Mouse (Mus musculus) frontal cortex, adult (tissue): Measurements from ENCODE around the gene Ptprd.

ENCODE experiments used
- ATAC-seq: cut with Nextera tagmentation; 2 replicates; pipeline ENCODE4 v1.9.2; 2017; ENCODE audit warnings: mild to moderate bottlenecking, moderate library complexity, mixed read lengths; ENCODE audit not compliant: low TSS enrichment

Ptprd gene

DNA sequence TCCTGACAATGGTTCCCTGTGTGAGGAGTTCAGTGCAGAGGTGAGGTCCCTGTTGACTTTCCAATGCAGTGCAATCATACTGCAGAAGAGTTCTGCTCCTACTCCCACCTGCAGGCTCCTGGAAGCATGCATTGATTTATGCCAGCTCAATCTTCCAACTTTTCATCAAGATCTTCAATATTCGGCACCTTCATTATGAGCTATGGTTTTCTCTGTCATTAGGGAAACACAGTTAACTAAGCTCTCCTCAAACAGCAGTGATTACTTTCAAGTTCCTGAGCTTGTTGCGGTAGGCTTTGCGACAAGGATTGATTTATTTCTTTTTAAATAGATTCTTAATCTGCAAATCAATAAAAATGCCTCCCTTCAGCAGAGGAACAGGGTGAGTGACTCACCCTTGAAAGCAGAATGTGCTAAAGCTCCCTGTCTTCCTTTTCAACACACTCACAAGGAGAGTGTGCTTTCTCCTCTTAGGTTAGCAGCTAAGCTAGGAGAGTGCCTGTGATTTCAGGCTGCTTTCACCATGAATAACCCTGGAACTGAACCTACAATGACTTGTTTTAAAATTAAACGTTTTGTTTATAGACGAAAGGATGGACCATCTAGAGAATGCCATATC is 1298.1 kb downstream of the Ptprd start:
- no peak for ATAC-seq

GRCm38 (mm10) chr4:76901692-76902091 is 1310.1 kb downstream of the Ptprd start:
- ATAC-seq, result no peak

GRCm38 (mm10) chr4:76889669-76890068 is 1322.1 kb downstream of the Ptprd start:
- no peak for ATAC-seq

DNA sequence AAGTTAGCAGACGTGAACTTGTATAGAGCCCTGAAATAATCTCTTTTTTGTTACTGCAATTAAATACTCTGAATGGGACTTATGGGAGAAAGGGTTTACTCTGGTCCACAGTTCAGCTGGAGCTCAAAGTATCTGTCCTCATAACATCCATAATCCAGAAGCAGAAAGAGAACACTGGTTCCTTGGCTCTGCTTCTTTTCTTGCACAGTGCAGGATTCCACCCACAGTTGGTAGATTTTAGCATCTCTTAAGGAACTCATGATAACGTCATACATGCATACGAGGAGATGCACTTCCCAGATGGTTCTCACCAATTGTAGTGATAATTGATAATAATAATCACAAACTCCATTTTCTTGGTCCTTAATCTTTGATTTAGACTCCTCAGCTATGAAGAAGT is 1330.2 kb downstream of the Ptprd start:
- ATAC-seq, result peak; percentile 86

DNA sequence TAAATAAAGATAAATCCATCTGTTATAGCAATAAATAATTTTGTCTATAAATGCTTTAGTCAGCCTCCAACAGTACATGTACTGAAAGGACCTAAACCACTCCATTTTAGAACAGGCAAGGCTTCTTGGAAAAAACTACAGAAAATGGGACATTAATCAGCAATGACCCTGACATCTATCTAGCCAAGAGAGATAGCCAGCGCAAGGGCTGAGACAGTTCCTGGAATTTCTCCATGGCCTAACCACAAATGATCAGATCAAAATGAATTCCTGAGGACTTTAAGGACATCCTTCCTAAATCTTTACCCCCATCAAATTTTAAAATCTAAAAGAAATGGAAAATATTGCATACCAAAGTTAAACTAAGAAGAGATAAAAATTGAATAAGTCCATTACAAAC is 1340.8 kb downstream of the Ptprd start:
- ATAC-seq, result no peak

- no peak for ATAC-seq
Observed at GRCm38 (mm10) chr4:76865585-76865984, 1346.2 kb downstream of the Ptprd start.

GRCm38 (mm10) chr4:76846265-76846664 is 1365.5 kb downstream of the Ptprd start:
- ATAC-seq, result no peak

DNA sequence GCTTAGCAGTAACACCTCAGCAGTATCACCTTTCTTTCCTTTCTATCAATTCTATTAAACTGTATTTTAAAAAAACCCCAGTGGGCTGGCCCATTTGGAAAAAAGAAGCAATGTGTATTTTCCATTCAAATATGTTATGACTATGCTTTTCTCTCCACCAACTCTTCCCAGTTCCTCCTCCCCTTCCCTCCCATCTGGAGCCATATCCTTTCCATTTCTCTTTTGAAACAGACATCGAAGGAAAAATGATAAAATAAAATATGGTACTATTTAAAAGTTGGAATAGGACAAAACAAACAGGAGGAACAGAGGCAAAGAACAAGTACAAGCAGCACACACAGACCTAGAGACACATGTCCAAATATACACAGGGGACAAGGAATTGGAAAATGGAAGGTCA is 1372.7 kb downstream of the Ptprd start:
- ATAC-seq, result no peak

GRCm38 (mm10) chr4:76812138-76812537 is 1399.6 kb downstream of the Ptprd start:
- 0 out of 2 replicates have a peak, but pooled peaks have one; percentile 47 for ATAC-seq

DNA sequence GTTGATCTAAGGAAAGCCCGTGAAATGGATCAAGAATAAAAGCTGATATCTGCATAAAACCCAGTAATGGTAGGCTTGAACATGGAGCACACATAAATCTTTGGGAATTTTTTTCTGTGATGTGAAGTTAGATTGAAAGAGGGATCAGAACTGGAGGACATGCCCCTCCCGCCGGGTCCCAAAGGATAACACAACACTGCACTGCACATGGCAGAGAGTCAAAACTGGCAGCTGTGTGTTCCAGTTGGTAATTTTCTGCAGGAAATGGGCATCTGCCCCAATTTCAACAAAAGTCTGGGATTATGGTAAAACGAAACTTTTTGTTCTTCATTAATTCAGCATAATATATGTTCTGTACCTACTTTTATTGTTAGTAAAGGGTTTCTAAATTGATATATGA is 1409.1 kb downstream of the Ptprd start:
- ATAC-seq, result no peak

DNA sequence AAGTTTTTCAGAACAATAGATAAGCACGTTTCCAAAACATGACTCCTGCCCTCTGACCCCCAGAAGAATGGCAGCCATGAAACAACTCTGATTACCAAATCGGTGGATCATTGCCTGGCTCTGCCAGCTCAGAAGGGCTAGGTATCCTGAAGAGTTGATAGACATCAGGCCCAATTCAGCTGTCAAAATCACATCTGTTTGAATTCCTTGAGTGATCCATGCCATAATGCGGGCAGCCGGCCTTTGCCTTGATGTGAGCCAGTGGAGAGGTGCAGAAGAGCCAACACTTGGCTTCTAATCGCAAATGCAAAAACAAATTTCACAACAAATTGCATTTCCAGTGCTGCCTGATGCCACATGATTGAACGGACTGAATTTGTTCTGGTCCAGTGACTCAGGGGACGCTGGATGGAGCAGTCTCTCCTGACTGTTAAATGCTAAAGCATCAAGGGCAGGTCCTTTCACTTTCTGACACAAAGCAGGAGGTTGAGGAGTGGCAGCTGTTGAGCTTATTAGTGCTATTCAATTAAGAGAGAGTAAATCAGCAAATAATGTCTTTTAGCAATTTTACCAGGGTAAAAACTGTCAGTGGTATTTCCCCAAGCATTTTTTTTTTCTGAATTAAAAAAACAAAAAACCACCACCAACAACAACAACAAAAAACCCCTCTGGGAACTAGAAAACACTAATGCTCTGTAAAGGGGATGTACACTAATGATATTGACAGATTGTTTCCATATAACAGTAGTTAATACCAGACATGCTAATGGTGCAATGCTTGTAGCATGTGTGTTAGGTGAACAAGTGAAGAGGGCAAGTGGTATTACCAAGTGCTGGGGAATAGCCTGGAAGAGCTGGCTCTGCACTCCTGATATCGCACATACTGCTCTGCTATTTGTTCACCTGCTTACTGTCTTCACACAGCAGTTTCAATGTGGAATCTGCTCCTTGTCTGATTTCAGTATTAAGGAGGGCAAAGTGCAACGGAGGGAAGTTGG is 1413.5 kb downstream of the Ptprd start:
- ATAC-seq, result no peak

DNA sequence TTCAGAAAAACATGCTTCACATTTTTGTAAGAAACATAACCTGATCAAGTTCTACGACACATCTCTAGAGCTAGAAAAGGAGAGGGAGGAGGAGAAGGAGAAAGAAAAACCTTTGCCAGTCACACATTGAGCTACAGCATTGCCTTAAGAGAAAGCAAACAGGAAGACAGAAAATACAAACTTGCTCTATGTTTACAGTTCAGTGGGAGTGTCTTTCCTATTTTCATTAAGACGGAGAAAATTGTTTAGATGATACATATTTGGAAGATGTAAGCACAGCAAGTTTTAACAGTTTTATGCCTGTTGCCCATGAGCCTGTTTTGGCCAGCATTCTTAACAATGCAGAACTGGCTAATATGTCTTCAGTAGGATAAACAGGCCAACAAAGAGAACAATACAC is 1426.4 kb downstream of the Ptprd start:
- no peak for ATAC-seq

DNA sequence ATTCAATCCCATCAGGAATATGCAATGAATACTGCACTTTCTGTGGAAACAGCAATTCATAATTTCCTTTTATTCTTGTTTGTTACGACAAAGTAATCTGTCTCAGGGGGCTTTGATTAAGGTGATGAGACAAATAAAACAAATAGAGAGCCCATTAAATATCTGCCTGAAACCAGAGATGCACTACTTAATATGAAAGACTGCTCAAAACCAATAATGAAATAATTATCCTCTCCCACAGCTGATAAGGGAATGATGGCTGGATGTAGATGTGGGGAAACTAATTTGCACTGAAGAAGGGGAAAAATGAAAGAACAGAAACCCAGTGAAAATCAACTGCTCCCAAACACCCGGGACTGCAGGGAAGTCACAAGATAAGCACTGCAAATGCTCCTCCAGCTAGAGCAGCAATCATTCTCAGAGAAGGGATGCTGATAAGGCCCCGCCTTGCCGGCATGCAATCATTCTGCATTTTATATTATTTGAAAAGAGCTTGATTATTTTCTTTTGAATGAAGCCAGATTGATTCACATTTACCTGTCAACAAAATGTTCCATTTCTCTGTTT is 1432.1 kb downstream of the Ptprd start:
- ATAC-seq, result no peak; the same call in 1 of the 2 replicates

DNA sequence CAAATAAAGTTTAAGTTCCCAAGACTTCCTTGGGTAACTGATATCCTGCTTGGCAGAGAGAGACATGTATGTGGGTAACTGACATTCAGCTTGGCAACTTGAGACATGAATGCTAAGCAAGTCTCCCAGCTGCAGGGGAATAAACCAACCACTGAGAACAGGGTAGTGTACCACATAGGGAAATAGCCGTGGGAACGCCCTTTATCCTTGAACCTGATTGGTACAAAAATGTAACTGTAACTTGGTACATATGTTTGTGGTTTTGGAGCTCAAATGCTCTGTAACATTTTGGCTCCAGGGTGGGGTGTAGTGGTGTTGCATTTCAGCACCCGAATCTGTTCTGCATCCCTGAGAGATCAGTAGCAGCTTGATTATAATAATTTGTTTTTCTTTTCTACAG is 1444.8 kb downstream of the Ptprd start:
- no peak for ATAC-seq

DNA sequence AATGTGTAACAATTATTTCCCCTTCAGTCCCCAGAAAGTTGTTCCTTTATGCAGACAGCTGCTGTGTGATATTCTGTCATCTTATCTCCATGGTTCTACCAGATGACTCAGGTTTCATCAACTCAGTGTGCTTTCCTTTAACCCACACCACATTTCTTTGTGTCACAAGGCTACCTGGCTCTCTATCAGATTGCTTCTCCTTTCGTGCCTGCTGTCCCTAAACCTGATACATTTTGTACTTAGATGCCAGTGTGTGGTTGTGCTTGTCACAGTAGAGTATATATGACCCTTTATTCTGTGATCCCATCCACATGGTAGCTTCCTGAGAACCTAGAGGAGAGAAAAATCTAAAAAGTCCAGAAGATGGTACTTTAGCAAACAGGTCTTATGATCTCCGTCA is 1445.3 kb downstream of the Ptprd start:
- ATAC-seq, result no peak

DNA sequence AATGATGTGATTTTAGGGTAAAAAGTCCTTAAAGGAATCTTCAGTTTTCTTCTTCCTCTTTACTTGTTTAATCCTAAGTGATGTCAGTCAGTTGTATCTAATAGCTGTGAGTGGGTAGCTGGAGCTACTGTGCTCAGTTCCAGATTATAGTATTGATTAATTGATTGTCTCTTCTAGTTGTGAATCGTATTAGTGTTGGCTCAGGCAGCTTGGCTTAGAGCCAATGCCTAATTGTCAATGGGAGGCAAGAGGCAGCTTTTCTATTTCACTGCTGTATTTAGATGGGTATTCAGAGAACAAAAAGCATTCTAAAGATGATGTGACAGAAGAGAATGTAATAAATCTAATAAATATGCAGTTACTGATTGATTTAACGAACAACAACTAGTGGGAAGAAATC is 1461.1 kb downstream of the Ptprd start:
- no peak for ATAC-seq

DNA sequence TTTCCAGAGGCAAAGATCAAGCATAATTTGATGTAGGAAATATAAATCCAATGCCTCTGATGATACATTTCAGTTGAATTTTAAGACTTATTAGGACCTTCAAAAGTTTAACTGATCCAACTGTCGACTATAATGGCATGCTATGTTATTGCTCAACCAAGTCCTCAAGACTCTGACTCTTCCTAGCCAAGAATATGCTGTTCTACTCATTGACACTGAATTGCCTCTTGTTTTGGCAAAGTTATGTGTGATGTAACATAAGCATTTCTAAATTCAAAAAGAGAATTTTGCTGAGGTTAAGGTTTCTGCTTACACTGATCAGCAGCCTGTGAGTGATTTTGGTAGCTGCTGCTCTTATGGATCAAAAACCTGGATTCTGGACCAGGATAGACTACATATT is 1475.9 kb downstream of the Ptprd start:
- ATAC-seq, result no peak

- no peak for ATAC-seq
Observed at GRCm38 (mm10) chr4:76675726-76676125, 1536.0 kb downstream of the Ptprd start.

DNA sequence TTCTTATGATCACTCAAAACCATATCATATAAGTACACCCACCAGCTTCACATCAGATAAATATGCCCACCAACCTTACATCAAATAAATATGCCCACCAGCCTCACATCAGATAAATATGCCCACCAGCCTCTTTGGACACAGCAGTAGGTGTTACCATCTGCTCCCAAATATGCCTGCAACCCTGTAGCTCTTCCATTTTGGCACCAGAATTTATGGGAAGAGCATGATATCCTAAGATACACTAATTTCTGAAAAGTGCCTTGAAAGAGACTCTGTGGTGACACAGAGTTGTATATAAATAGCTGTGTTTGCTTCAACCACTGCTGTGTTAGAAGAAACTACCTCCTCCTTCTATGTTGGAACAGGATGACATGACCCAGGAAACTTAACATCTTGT is 1538.5 kb downstream of the Ptprd start:
- ATAC-seq, result peak; percentile 38; the same call in 1 of the 2 replicates

- ATAC-seq, result no peak
Observed at GRCm38 (mm10) chr4:76672653-76673052, 1539.1 kb downstream of the Ptprd start.

- no peak for ATAC-seq
Observed at GRCm38 (mm10) chr4:76661725-76662124, 1550.0 kb downstream of the Ptprd start.

- no peak for ATAC-seq
Observed at GRCm38 (mm10) chr4:76660146-76660545, 1551.6 kb downstream of the Ptprd start.

DNA sequence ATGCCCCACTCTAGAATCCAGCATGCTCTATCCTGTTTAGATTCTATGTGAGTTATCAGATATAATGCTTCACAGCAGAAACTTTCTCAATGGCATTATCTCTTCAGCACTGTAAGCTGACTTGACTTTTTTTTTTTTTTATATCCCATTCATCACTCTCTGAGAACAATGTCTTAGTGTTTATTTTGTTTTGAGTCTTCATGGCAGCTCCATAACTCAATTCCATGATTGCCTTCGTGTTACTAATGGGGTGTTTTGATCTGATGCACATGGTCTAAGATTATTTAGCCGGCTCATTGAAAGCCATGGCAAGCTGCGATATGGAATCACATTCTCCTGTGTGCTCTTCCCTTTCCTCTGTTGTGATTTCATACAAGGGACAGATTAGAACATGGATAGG is 1555.0 kb downstream of the Ptprd start:
- no peak for ATAC-seq
